Mouse (Mus musculus) erythroblast, embryonic 14.5 days (primary cell): ENCODE results near the gene Ly75.

Experiments
- GATA1 ChIP-seq: IDR thresholded peaks from 2 replicates; pipeline ENCODE4 v1.6.1; 2012; ENCODE audit warnings: low read length, inconsistent platforms, mixed read lengths
- TAL1 ChIP-seq: IDR thresholded peaks from 3 replicates; pipeline ENCODE4 v1.6.1; 2012; ENCODE audit warnings: low read length, inconsistent platforms, mixed read lengths

DNA sequence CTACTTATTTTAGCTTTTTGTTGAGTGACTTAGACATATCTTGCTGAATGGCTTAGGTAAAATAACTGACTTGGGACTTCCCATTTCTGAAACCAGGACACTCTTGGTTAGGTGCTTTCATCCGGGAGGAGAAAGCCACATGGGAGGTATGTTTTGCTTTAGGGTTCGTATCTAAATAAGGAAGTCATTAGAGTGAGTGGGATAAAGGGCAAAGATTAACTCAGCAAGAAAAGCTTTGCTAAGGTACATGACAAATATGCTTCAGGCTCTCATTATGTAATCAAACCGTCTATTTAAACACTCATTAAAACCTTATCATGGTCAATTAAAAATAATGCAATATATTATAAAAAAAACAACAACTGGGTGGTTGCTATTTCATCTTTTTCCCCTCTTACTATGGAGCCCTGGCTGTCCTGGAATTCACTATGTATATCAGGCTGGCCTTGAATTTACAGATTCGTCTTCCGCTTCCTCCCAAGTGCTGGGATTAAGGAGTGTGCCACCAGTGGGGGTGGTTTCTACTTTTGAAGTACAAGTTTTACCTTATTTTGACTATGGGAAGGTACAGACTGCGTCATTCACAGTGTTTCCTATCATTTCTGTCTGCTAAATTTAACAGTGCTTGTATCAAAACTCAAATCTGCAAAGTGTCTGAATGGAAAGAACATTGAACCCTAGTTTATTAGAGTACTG is 60.9 kb downstream of the Ly75 start:
- TF ChIP-seq GATA1 (no peak), TAL1 (no peak)
